Mouse (Mus musculus) embryonic fibroblast, embryonic 13.5 days (primary cell): ENCODE results near the gene Scd3.
A peak's percentile ranks its signal among the peaks of the same experiment; 100 is the strongest.

Experiments
- CTCF ChIP-seq: IDR thresholded peaks from 2 replicates; pipeline ENCODE4 v1.5.1; 2011; ENCODE audit warnings: mild to moderate bottlenecking, control low read depth, low read length, moderate library complexity, borderline replicate concordance; ENCODE audit not compliant: insufficient read depth
- POLR2A ChIP-seq: IDR thresholded peaks from 2 replicates; pipeline ENCODE4 v1.6.1; 2011; ENCODE audit warnings: low read depth, mild to moderate bottlenecking, control low read depth, low read length, moderate library complexity

DNA sequence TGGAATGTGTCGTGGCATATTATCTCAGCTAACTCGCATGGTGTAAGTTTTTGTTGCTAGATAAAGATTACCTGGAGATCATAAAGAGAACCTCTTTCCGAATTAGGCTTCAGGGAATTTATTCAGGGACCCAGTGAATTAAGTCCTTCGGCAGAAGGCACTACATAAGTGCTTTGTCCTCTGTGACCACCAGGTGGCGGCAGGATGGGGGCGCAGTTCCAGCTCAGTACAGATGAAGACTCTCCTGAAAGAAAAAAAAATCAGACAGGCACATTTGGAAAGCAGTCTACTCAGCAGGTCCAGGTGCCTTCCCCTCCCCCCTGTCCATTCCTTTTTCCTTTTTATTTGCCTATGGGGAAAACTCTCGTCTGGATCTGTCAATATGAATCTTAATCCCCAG, 7.9 kb upstream of the Scd3 start:
- TF ChIP-seq POLR2A (no peak), CTCF (peak; percentile 89)
